Mouse (Mus musculus) testis, postnatal 14 days (tissue): Measurements from ENCODE around the gene Ankfn1.

Experiments
- DNase-seq: peaks from one replicate; pipeline ENCODE4 v3.0.0; 2021; ENCODE audit warnings: low spot score

The Ankfn1 gene

GRCm38 (mm10) chr11:89574269-89574838, 203.1 kb downstream of the Ankfn1 start:
- no peak for DNase-seq

GRCm38 (mm10) chr11:89569391-89570145, 207.9 kb downstream of the Ankfn1 start:
- no peak for DNase-seq

GRCm38 (mm10) chr11:89568246-89568645, 209.2 kb downstream of the Ankfn1 start:
- no peak for DNase-seq

GRCm38 (mm10) chr11:89551441-89551840, 226.0 kb downstream of the Ankfn1 start:
- DNase-seq, result no peak

- DNase-seq, result no peak
Measured at GRCm38 (mm10) chr11:89550921-89551320, 226.5 kb downstream of the Ankfn1 start.

GRCm38 (mm10) chr11:89548786-89549185, 228.7 kb downstream of the Ankfn1 start:
- no peak for DNase-seq

GRCm38 (mm10) chr11:89546164-89546563, 231.3 kb downstream of the Ankfn1 start:
- peak; percentile 26 for DNase-seq

- peak; percentile 60 for DNase-seq
Measured at GRCm38 (mm10) chr11:89544856-89545817, 232.3 kb downstream of the Ankfn1 start.

GRCm38 (mm10) chr11:89538376-89538775, 239.1 kb downstream of the Ankfn1 start:
- no peak for DNase-seq

GRCm38 (mm10) chr11:89527800-89528430, 249.5 kb downstream of the Ankfn1 start:
- DNase-seq, result no peak

GRCm38 (mm10) chr11:89515501-89515901, 262.0 kb downstream of the Ankfn1 start:
- no peak for DNase-seq

- DNase-seq, result no peak
Measured at GRCm38 (mm10) chr11:89508675-89509324, 268.7 kb downstream of the Ankfn1 start.

- no peak for DNase-seq
Measured at GRCm38 (mm10) chr11:89506595-89507245, 270.7 kb downstream of the Ankfn1 start.

GRCm38 (mm10) chr11:89505046-89505445, 272.4 kb downstream of the Ankfn1 start:
- DNase-seq, result no peak

GRCm38 (mm10) chr11:89501796-89502195, 275.7 kb downstream of the Ankfn1 start:
- DNase-seq, result no peak

- no peak for DNase-seq
Measured at GRCm38 (mm10) chr11:89500961-89501360, 276.5 kb downstream of the Ankfn1 start.

GRCm38 (mm10) chr11:89481084-89481483, 296.4 kb downstream of the Ankfn1 start:
- no peak for DNase-seq

- DNase-seq, result no peak
Measured at GRCm38 (mm10) chr11:89476927-89477326, 300.5 kb downstream of the Ankfn1 start.

GRCm38 (mm10) chr11:89476047-89476446, 301.4 kb downstream of the Ankfn1 start:
- DNase-seq, result no peak

GRCm38 (mm10) chr11:89472871-89473270, 304.6 kb downstream of the Ankfn1 start:
- DNase-seq, result no peak

- no peak for DNase-seq
Measured at GRCm38 (mm10) chr11:89465381-89465780, 312.1 kb downstream of the Ankfn1 start.
